15 mouse cellular contexts compared by ENCODE assay signal in genomic region chr14:99117576-99117975, GRCm38 (mm10). TPM values are rescaled to one million over a fixed set of nuclear protein-coding genes. Genes with fewer than 3 reads are reported as not detected.
DNase-seq lines count a peak whose midpoint lies in the region; ATAC-seq and TF ChIP-seq lines count a peak whose summit lies in the region.
"Had no signal": no experiment of that assay in that cellular context is flagged by ENCODE, and none has a peak within 500 bp of the region (broad histone marks: within the 10 kb centered on the region; RNA-seq: fewer than 3 reads in every experiment).

No protein-coding gene starts in this region.

- H3K9me3 ChIP-seq in forebrain, embryonic 14.5 days (replicated peaks; ENCODE audit: control insufficient read depth, low read length): no peaks in the 10 kb centered on the region
- no peaks in the 10 kb centered on the region for H3K9me3 ChIP-seq in forebrain, embryonic 11.5 days (ENCODE audit: control insufficient read depth, low read length)
- no peaks in the 10 kb centered on the region for H3K9me3 ChIP-seq in kidney, postnatal 0 days (replicated peaks; ENCODE audit: low read length)
- H3K9me3 ChIP-seq in midbrain, embryonic 14.5 days (ENCODE audit: control insufficient read depth, low read length): no peaks in the 10 kb centered on the region
- H3K9me3 ChIP-seq in midbrain, embryonic 15.5 days: no peaks in the 10 kb centered on the region
- H3K9me3 ChIP-seq: heart, embryonic 12.5 days; liver, embryonic 13.5 days had no signal

- H3K27me3 ChIP-seq in forebrain, embryonic 14.5 days (replicated peaks; ENCODE audit: control insufficient read depth, insufficient read depth, low read length): no peaks in the 10 kb centered on the region
- H3K27me3 ChIP-seq in forebrain, embryonic 11.5 days (ENCODE audit: control insufficient read depth, insufficient read depth, low read length): no peaks in the 10 kb centered on the region
- H3K27me3 ChIP-seq in kidney, postnatal 0 days (ENCODE audit: insufficient read depth, low read length): no peaks in the 10 kb centered on the region
- H3K27me3 ChIP-seq in kidney, adult 2 months (replicated peaks; ENCODE audit: control insufficient read depth, insufficient read depth, low read length): no peaks in the 10 kb centered on the region
- no peaks in the 10 kb centered on the region for H3K27me3 ChIP-seq in midbrain, embryonic 14.5 days (ENCODE audit: control insufficient read depth, insufficient read depth, low read length)
- no peaks in the 10 kb centered on the region for H3K27me3 ChIP-seq in midbrain, embryonic 15.5 days (replicated peaks)
- H3K27me3 ChIP-seq: heart, embryonic 12.5 days; liver, embryonic 13.5 days had no signal

- peak; percentile 13 for DNase-seq in forebrain, embryonic 14.5 days (ENCODE audit: low spot score)
- no peak for DNase-seq in forebrain, embryonic 11.5 days (ENCODE audit: low spot score)
- DNase-seq in kidney, postnatal 0 days (ENCODE audit: low spot score): no peak
- no peak for DNase-seq in kidney, adult 2 months
- peak; percentile 60 for DNase-seq in midbrain, embryonic 14.5 days
- no peak for DNase-seq in MN1 (ENCODE audit: low spot score)
- DNase-seq: cerebellum, adult 11-12 months; gastrocnemius, postnatal 25 days; heart, postnatal 36 days; layer of hippocampus, postnatal 36 days; liver, embryonic 13.5 days; lung, postnatal 10 days had no signal

- H3K4me2 ChIP-seq in forebrain, embryonic 14.5 days (ENCODE audit: low read length): no peak overlapping the region
- no peak overlapping the region for H3K4me2 ChIP-seq in forebrain, embryonic 11.5 days (ENCODE audit: low read depth, low read length, severe bottlenecking)
- H3K4me2 ChIP-seq in kidney, postnatal 0 days (ENCODE audit: low read length): no peak overlapping the region
- H3K4me2 ChIP-seq in midbrain, embryonic 14.5 days (ENCODE audit: low read length): no peak overlapping the region
- H3K4me2 ChIP-seq in midbrain, embryonic 15.5 days: no peak overlapping the region
- H3K4me2 ChIP-seq: heart, embryonic 12.5 days; liver, embryonic 13.5 days had no signal

- no peak overlapping the region for H3K27ac ChIP-seq in forebrain, embryonic 14.5 days (ENCODE audit: low read depth, low read length)
- H3K27ac ChIP-seq in forebrain, embryonic 11.5 days (ENCODE audit: low read depth, low read length): no peak overlapping the region
- H3K27ac ChIP-seq in kidney, postnatal 0 days: no peak overlapping the region
- H3K27ac ChIP-seq in kidney, adult 2 months (ENCODE audit: insufficient read depth, low read depth, low read length): no peak overlapping the region
- H3K27ac ChIP-seq in midbrain, embryonic 14.5 days (replicated peaks; ENCODE audit: low read depth, low read length): no peak overlapping the region
- no peak overlapping the region for H3K27ac ChIP-seq in midbrain, embryonic 15.5 days
- H3K27ac ChIP-seq: liver, embryonic 13.5 days had no signal

- no peaks in the 10 kb centered on the region for H3K4me1 ChIP-seq in forebrain, embryonic 14.5 days (ENCODE audit: control insufficient read depth, insufficient read depth, low read length)
- H3K4me1 ChIP-seq in forebrain, embryonic 11.5 days (replicated peaks; ENCODE audit: control insufficient read depth, insufficient read depth, low read length): no peaks in the 10 kb centered on the region
- no peaks in the 10 kb centered on the region for H3K4me1 ChIP-seq in kidney, postnatal 0 days (replicated peaks; ENCODE audit: insufficient read depth, low read length)
- H3K4me1 ChIP-seq in kidney, adult 2 months (ENCODE audit: control insufficient read depth, insufficient read depth, low read length): no peaks in the 10 kb centered on the region
- H3K4me1 ChIP-seq in midbrain, embryonic 14.5 days (ENCODE audit: control insufficient read depth, insufficient read depth, low read length): no peaks in the 10 kb centered on the region
- H3K4me1 ChIP-seq in midbrain, embryonic 15.5 days: no peaks in the 10 kb centered on the region
- H3K4me1 ChIP-seq: heart, embryonic 12.5 days; liver, embryonic 13.5 days had no signal

- H3K36me3 ChIP-seq in forebrain, embryonic 14.5 days (ENCODE audit: control insufficient read depth, insufficient read depth, low read length): peaks cover 33% of the 10 kb centered on the region
- no peaks in the 10 kb centered on the region for H3K36me3 ChIP-seq in forebrain, embryonic 11.5 days (ENCODE audit: control insufficient read depth, insufficient read depth, low read length)
- peaks cover 21% of the 10 kb centered on the region for H3K36me3 ChIP-seq in kidney, postnatal 0 days (ENCODE audit: insufficient read depth, low read length)
- H3K36me3 ChIP-seq in kidney, adult 2 months (ENCODE audit: control insufficient read depth, insufficient read depth, low read length): peaks cover 2% of the 10 kb centered on the region; the same call in 1 of the 2 replicates
- peaks cover 45% of the 10 kb centered on the region for H3K36me3 ChIP-seq in midbrain, embryonic 14.5 days (ENCODE audit: control insufficient read depth, insufficient read depth, low read length)
- H3K36me3 ChIP-seq in midbrain, embryonic 15.5 days (replicated peaks): peaks cover 16% of the 10 kb centered on the region

- no peak overlapping the region for H3K4me3 ChIP-seq in forebrain, embryonic 14.5 days (ENCODE audit: low read depth, low read length)
- no peak overlapping the region for H3K4me3 ChIP-seq in forebrain, embryonic 11.5 days (ENCODE audit: low read depth, low read length)
- no peak overlapping the region for H3K4me3 ChIP-seq in kidney, postnatal 0 days (replicated peaks; ENCODE audit: low read depth, low read length)
- no peak overlapping the region for H3K4me3 ChIP-seq in kidney, adult 2 months (ENCODE audit: insufficient read depth, low read depth, low read length)
- H3K4me3 ChIP-seq in midbrain, embryonic 14.5 days (replicated peaks; ENCODE audit: low read depth, low read length): no peak overlapping the region
- no peak overlapping the region for H3K4me3 ChIP-seq in midbrain, embryonic 15.5 days
- H3K4me3 ChIP-seq: heart, embryonic 12.5 days; liver, embryonic 13.5 days had no signal

- H3K9ac ChIP-seq in forebrain, embryonic 14.5 days (ENCODE audit: low read length): no peak overlapping the region
- H3K9ac ChIP-seq in forebrain, embryonic 11.5 days (ENCODE audit: low read length): no peak overlapping the region
- no peak overlapping the region for H3K9ac ChIP-seq in kidney, postnatal 0 days (ENCODE audit: low read depth, low read length)
- no peak overlapping the region for H3K9ac ChIP-seq in midbrain, embryonic 14.5 days (replicated peaks; ENCODE audit: low read length)
- H3K9ac ChIP-seq in midbrain, embryonic 15.5 days: no peak overlapping the region
- H3K9ac ChIP-seq: heart, embryonic 12.5 days; liver, embryonic 13.5 days had no signal

- TF ChIP-seq POLR2A in kidney, adult 2 months (IDR thresholded peaks at IDR 0.05; ENCODE audit: low read depth, low read length): no peak

- peak; percentile 37; the same call in 1 of the 2 replicates for TF ChIP-seq CTCF in kidney, postnatal 0 days (IDR thresholded peaks at IDR 0.05; ENCODE audit: low read depth)
- no peak for TF ChIP-seq CTCF in kidney, adult 2 months (conservative IDR thresholded peaks at IDR 0.05; ENCODE audit: insufficient read depth, insufficient read length, low read depth, low read length)

- 87% methylated on average over 4 of the region's 4 CpGs for WGBS in forebrain, embryonic 14.5 days
- WGBS in forebrain, embryonic 11.5 days: 86% methylated on average over 4 of the region's 4 CpGs
- 80% methylated on average over 4 of the region's 4 CpGs for WGBS in kidney, postnatal 0 days
- 75% methylated on average over 4 of the region's 4 CpGs for WGBS in kidney, adult 2 months
- 92% methylated on average over 4 of the region's 4 CpGs for WGBS in midbrain, embryonic 14.5 days
- WGBS in midbrain, embryonic 15.5 days: 85% methylated on average over 4 of the region's 4 CpGs

- no peak for ATAC-seq in forebrain, embryonic 14.5 days
- ATAC-seq in forebrain, embryonic 11.5 days (replicated peaks; ENCODE audit: low FRiP score): no peak
- no peak for ATAC-seq in kidney, postnatal 0 days (replicated peaks; ENCODE audit: low FRiP score, low read depth)
- ATAC-seq in midbrain, embryonic 14.5 days (ENCODE audit: low FRiP score, low TSS enrichment): no peak
- no peak for ATAC-seq in midbrain, embryonic 15.5 days (replicated peaks)
- ATAC-seq in megakaryocyte progenitor cell, adult 5-6 weeks (replicated peaks; ENCODE audit: poor library complexity): peak; percentile 39; the same call in 1 of the 2 replicates

RNA-seq across cellular contexts. Expression of gene Dis3, which starts 18.0 kb away (rescaled TPM):
- 27.1 and 28.2 TPM in 2 replicates for polyA plus RNA-seq in forebrain, embryonic 14.5 days (2014; fragmentation: Nextera tagmentation; extraction: Ambion mirVana)
- polyA plus RNA-seq in forebrain, embryonic 11.5 days (2014; fragmentation: Nextera tagmentation; extraction: Ambion mirVana): 46.1 and 50.2 TPM in 2 replicates
- 18.6 and 20.2 TPM in 2 replicates for polyA plus RNA-seq in kidney, postnatal 0 days (2015; fragmentation: Nextera tagmentation; extraction: Ambion mirVana)
- 3.5 and 4.2 TPM in 2 replicates for polyA plus RNA-seq in kidney, adult 2 months (2012; rRNA removed)
- 23.5 and 34.2 TPM in 2 replicates for polyA plus RNA-seq in midbrain, embryonic 14.5 days (2014; fragmentation: Nextera tagmentation; extraction: Ambion mirVana)
- polyA plus RNA-seq in midbrain, embryonic 15.5 days (2015; fragmentation: Nextera tagmentation; extraction: Ambion mirVana): 20.8 and 22.5 TPM in 2 replicates
- total RNA-seq in megakaryocyte progenitor cell, adult 5-6 weeks (2015): 47.7 and 52.3 TPM in 2 replicates
- total RNA-seq in megakaryocyte progenitor cell, adult 5-6 weeks (2017): 60.2 and 77.1 TPM in 2 replicates

RNA-seq across cellular contexts. Expression of gene Pibf1, which starts 18.4 kb away (rescaled TPM):
- polyA plus RNA-seq in forebrain, embryonic 14.5 days (2014; fragmentation: Nextera tagmentation; extraction: Ambion mirVana): 20.2 and 21.1 TPM in 2 replicates
- 21.2 and 26.3 TPM in 2 replicates for polyA plus RNA-seq in forebrain, embryonic 11.5 days (2014; fragmentation: Nextera tagmentation; extraction: Ambion mirVana)
- 12.7 and 15.1 TPM in 2 replicates for polyA plus RNA-seq in kidney, postnatal 0 days (2015; fragmentation: Nextera tagmentation; extraction: Ambion mirVana)
- polyA plus RNA-seq in kidney, adult 2 months (2012; rRNA removed): 1.3 and 1.6 TPM in 2 replicates
- polyA plus RNA-seq in midbrain, embryonic 14.5 days (2014; fragmentation: Nextera tagmentation; extraction: Ambion mirVana): 18.5 and 19.3 TPM in 2 replicates
- polyA plus RNA-seq in midbrain, embryonic 15.5 days (2015; fragmentation: Nextera tagmentation; extraction: Ambion mirVana): 15.8 and 17.4 TPM in 2 replicates
- 21.5 and 30.9 TPM in 2 replicates for total RNA-seq in megakaryocyte progenitor cell, adult 5-6 weeks (2015)
- total RNA-seq in megakaryocyte progenitor cell, adult 5-6 weeks (2017): 38.4 and 40.8 TPM in 2 replicates

Comparison
In these comparisons a context has a peak if more than half of its experiments do, and no peak if none do; other contexts are left out.
1. DNase-seq: peak in forebrain, embryonic 14.5 days (single experiment) and midbrain, embryonic 14.5 days (single experiment); none in forebrain, embryonic 11.5 days (single experiment), kidney, postnatal 0 days (single experiment), kidney, adult 2 months (single experiment) and MN1 (single experiment).